Mouse (Mus musculus): ENCODE data around the gene Coa6.

- TF ChIP-seq CTCF (IDR thresholded peaks at IDR 0.05; ENCODE audit: low read depth): no peak
- TF ChIP-seq EP300 (IDR thresholded peaks at IDR 0.05; ENCODE audit: low read depth): no peak
These were observed at the start of gene Coa6 for GRCm38 (mm10) chr8:126422174-126422919.
